Mouse (Mus musculus): ENCODE data around the gene Gusb. TPM values are rescaled to one million over a fixed set of nuclear protein-coding genes. Genes with fewer than 3 reads are reported as not detected.

Gene Gusb
- polyA plus RNA-seq, 1 experiment from 2014 or later = 50.2 TPM

GRCm38 (mm10) chr5:130015104-130015503 lies 12.3 kb upstream of the Gusb start:
- Histone ChIP-seq H3K4me2 (no peak overlapping the region), H3K4me3 (ENCODE audit: low read depth, low read length) (no peak overlapping the region), H3K9me3 (replicated peaks; ENCODE audit: control insufficient read depth, low read length) (0 out of 2 replicates have a peak, but pooled peaks cover 6% of the 10 kb centered on the region), H3K4me1 (ENCODE audit: control insufficient read depth, insufficient read depth, low read length) (no peaks in the 10 kb centered on the region), H3K27me3 (ENCODE audit: control insufficient read depth, insufficient read depth, low read length) (no peaks in the 10 kb centered on the region), H3K9ac (ENCODE audit: low read depth, low read length) (no peak overlapping the region), H3K27ac (ENCODE audit: low read depth, low read length) (no peak overlapping the region), H3K36me3 (ENCODE audit: control insufficient read depth, insufficient read depth, low read length) (no peaks in the 10 kb centered on the region; the same call in none of the 2 replicates)
- 93% methylated on average over 3 of the region's 3 CpGs for WGBS (ENCODE audit: insufficient replicate concordance)
- no peak for ATAC-seq (replicated peaks; ENCODE audit: insufficient number of reproducible peaks, low FRiP score, low TSS enrichment)

GRCm38 (mm10) chr5:130010961-130011360 lies 8.1 kb upstream of the Gusb start:
- no peaks in the 10 kb centered on the region for H3K4me1 ChIP-seq (ENCODE audit: control insufficient read depth, insufficient read depth, low read length)
- H3K27ac ChIP-seq (ENCODE audit: low read depth, low read length) = no peak overlapping the region
- WGBS (ENCODE audit: insufficient replicate concordance) = 88% methylated on average over 5 of the region's 5 CpGs
- H3K9ac ChIP-seq (ENCODE audit: low read depth, low read length) = no peak overlapping the region
- no peak overlapping the region for H3K4me3 ChIP-seq (ENCODE audit: low read depth, low read length)
- no peaks in the 10 kb centered on the region for H3K27me3 ChIP-seq (ENCODE audit: control insufficient read depth, insufficient read depth, low read length)
- H3K36me3 ChIP-seq (ENCODE audit: control insufficient read depth, insufficient read depth, low read length) = no peaks in the 10 kb centered on the region; the same call in none of the 2 replicates
- ATAC-seq (replicated peaks; ENCODE audit: insufficient number of reproducible peaks, low FRiP score, low TSS enrichment) = no peak
- 0 out of 2 replicates have a peak, but pooled peaks cover 6% of the 10 kb centered on the region for H3K9me3 ChIP-seq (replicated peaks; ENCODE audit: control insufficient read depth, low read length)
- H3K4me2 ChIP-seq = no peak overlapping the region

- ATAC-seq (replicated peaks; ENCODE audit: insufficient number of reproducible peaks, low FRiP score, low TSS enrichment) = no peak
- H3K4me2 ChIP-seq = no peak overlapping the region
- 0 out of 2 replicates have a peak, but pooled peaks cover 6% of the 10 kb centered on the region for H3K9me3 ChIP-seq (replicated peaks; ENCODE audit: control insufficient read depth, low read length)
- H3K4me3 ChIP-seq (ENCODE audit: low read depth, low read length) = no peak overlapping the region
- H3K27me3 ChIP-seq (ENCODE audit: control insufficient read depth, insufficient read depth, low read length) = no peaks in the 10 kb centered on the region
- H3K36me3 ChIP-seq (ENCODE audit: control insufficient read depth, insufficient read depth, low read length) = no peaks in the 10 kb centered on the region; the same call in none of the 2 replicates
- WGBS (ENCODE audit: insufficient replicate concordance) = 97% methylated on average over 4 of the region's 4 CpGs
- no peak overlapping the region for H3K27ac ChIP-seq (ENCODE audit: low read depth, low read length)
- H3K4me1 ChIP-seq (ENCODE audit: control insufficient read depth, insufficient read depth, low read length) = no peaks in the 10 kb centered on the region
- H3K9ac ChIP-seq (ENCODE audit: low read depth, low read length) = no peak overlapping the region
Observed at GRCm38 (mm10) chr5:130009784-130010183, 6.9 kb upstream of the Gusb start.

- ATAC-seq (replicated peaks; ENCODE audit: insufficient number of reproducible peaks, low FRiP score, low TSS enrichment) = no peak
- H3K4me3 ChIP-seq (ENCODE audit: low read depth, low read length) = no peak overlapping the region
- no peak overlapping the region for H3K27ac ChIP-seq (ENCODE audit: low read depth, low read length)
- H3K4me2 ChIP-seq = no peak overlapping the region
- H3K27me3 ChIP-seq (ENCODE audit: control insufficient read depth, insufficient read depth, low read length) = no peaks in the 10 kb centered on the region
- H3K36me3 ChIP-seq (ENCODE audit: control insufficient read depth, insufficient read depth, low read length) = no peaks in the 10 kb centered on the region; the same call in none of the 2 replicates
- WGBS (ENCODE audit: insufficient replicate concordance) = 73% methylated on average over 6 of the region's 6 CpGs
- no peak overlapping the region for H3K9ac ChIP-seq (ENCODE audit: low read depth, low read length)
- H3K4me1 ChIP-seq (ENCODE audit: control insufficient read depth, insufficient read depth, low read length) = no peaks in the 10 kb centered on the region
- H3K9me3 ChIP-seq (replicated peaks; ENCODE audit: control insufficient read depth, low read length) = 0 out of 2 replicates have a peak, but pooled peaks cover 6% of the 10 kb centered on the region
Observed at GRCm38 (mm10) chr5:130008034-130008590, 5.3 kb upstream of the Gusb start.

GRCm38 (mm10) chr5:130007344-130007743 lies 4.5 kb upstream of the Gusb start:
- no peak overlapping the region for H3K4me3 ChIP-seq (ENCODE audit: low read depth, low read length)
- H3K9me3 ChIP-seq (replicated peaks; ENCODE audit: control insufficient read depth, low read length) = 0 out of 2 replicates have a peak, but pooled peaks cover 6% of the 10 kb centered on the region
- no peak overlapping the region for H3K4me2 ChIP-seq
- no peak overlapping the region for H3K9ac ChIP-seq (ENCODE audit: low read depth, low read length)
- no peak overlapping the region for H3K27ac ChIP-seq (ENCODE audit: low read depth, low read length)
- ATAC-seq (replicated peaks; ENCODE audit: insufficient number of reproducible peaks, low FRiP score, low TSS enrichment) = no peak
- H3K36me3 ChIP-seq (ENCODE audit: control insufficient read depth, insufficient read depth, low read length) = no peaks in the 10 kb centered on the region; the same call in none of the 2 replicates
- 91% methylated on average over 1 of the region's 1 CpGs for WGBS (ENCODE audit: insufficient replicate concordance)
- no peaks in the 10 kb centered on the region for H3K27me3 ChIP-seq (ENCODE audit: control insufficient read depth, insufficient read depth, low read length)
- no peaks in the 10 kb centered on the region for H3K4me1 ChIP-seq (ENCODE audit: control insufficient read depth, insufficient read depth, low read length)

- WGBS (ENCODE audit: insufficient replicate concordance) = 35% methylated on average over 7 of the region's 7 CpGs
Observed at GRCm38 (mm10) chr5:130003229-130003628, 380 bp upstream of the Gusb start.

GRCm38 (mm10) chr5:130001356-130001987 lies 1.4 kb downstream of the Gusb start:
- H3K9me3 ChIP-seq (replicated peaks; ENCODE audit: control insufficient read depth, low read length) = no peaks in the 10 kb centered on the region
- peak overlapping the region; percentile 65; the same call in 1 of the 2 replicates for H3K4me3 ChIP-seq (ENCODE audit: low read depth, low read length)
- WGBS (ENCODE audit: insufficient replicate concordance) = 64% methylated on average over 5 of the region's 5 CpGs
- H3K4me1 ChIP-seq (ENCODE audit: control insufficient read depth, insufficient read depth, low read length) = no peaks in the 10 kb centered on the region
- no peak overlapping the region for H3K27ac ChIP-seq (ENCODE audit: low read depth, low read length)
- no peaks in the 10 kb centered on the region for H3K27me3 ChIP-seq (ENCODE audit: control insufficient read depth, insufficient read depth, low read length)
- no peak for ATAC-seq (replicated peaks; ENCODE audit: insufficient number of reproducible peaks, low FRiP score, low TSS enrichment)
- no peak overlapping the region for H3K9ac ChIP-seq (ENCODE audit: low read depth, low read length)
- H3K36me3 ChIP-seq (ENCODE audit: control insufficient read depth, insufficient read depth, low read length) = no peaks in the 10 kb centered on the region
- peak overlapping the region; percentile 81 for H3K4me2 ChIP-seq

More at GRCm38 (mm10) chr5:130003229-130003628, 380 bp upstream of the Gusb start:
- Histone ChIP-seq H3K9me3 (replicated peaks; ENCODE audit: control insufficient read depth, low read length) (no peaks in the 10 kb centered on the region), H3K9ac (ENCODE audit: low read depth, low read length) (peak overlapping the region; percentile 77), H3K4me2 (peak overlapping the region; percentile 81), H3K36me3 (ENCODE audit: control insufficient read depth, insufficient read depth, low read length) (no peaks in the 10 kb centered on the region), H3K4me1 (ENCODE audit: control insufficient read depth, insufficient read depth, low read length) (no peaks in the 10 kb centered on the region), H3K27me3 (ENCODE audit: control insufficient read depth, insufficient read depth, low read length) (no peaks in the 10 kb centered on the region), H3K27ac (ENCODE audit: low read depth, low read length) (peak overlapping the region; percentile 76), H3K4me3 (ENCODE audit: low read depth, low read length) (peak overlapping the region; percentile 65)
- no peak for ATAC-seq (replicated peaks; ENCODE audit: insufficient number of reproducible peaks, low FRiP score, low TSS enrichment)

GRCm38 (mm10) chr5:130000735-130001134 lies 2.1 kb downstream of the Gusb start:
- no peaks in the 10 kb centered on the region for H3K36me3 ChIP-seq (ENCODE audit: control insufficient read depth, insufficient read depth, low read length)
- H3K27ac ChIP-seq (ENCODE audit: low read depth, low read length) = no peak overlapping the region
- H3K9ac ChIP-seq (ENCODE audit: low read depth, low read length) = no peak overlapping the region
- WGBS (ENCODE audit: insufficient replicate concordance) = 86% methylated on average over 12 of the region's 12 CpGs
- no peaks in the 10 kb centered on the region for H3K4me1 ChIP-seq (ENCODE audit: control insufficient read depth, insufficient read depth, low read length)
- H3K9me3 ChIP-seq (replicated peaks; ENCODE audit: control insufficient read depth, low read length) = no peaks in the 10 kb centered on the region
- ATAC-seq (replicated peaks; ENCODE audit: insufficient number of reproducible peaks, low FRiP score, low TSS enrichment) = no peak
- no peaks in the 10 kb centered on the region for H3K27me3 ChIP-seq (ENCODE audit: control insufficient read depth, insufficient read depth, low read length)
- no peak overlapping the region for H3K4me2 ChIP-seq
- H3K4me3 ChIP-seq (ENCODE audit: low read depth, low read length) = no peak overlapping the region
